Mouse (Mus musculus): Measurements from ENCODE around the gene Kif22. TPM values are rescaled to one million over a fixed set of nuclear protein-coding genes. Genes with fewer than 3 reads are reported as not detected.

The Kif22 gene
- polyA plus RNA-seq, 2 experiments from 2014 or later: 38.7 to 48.2 TPM

DNA sequence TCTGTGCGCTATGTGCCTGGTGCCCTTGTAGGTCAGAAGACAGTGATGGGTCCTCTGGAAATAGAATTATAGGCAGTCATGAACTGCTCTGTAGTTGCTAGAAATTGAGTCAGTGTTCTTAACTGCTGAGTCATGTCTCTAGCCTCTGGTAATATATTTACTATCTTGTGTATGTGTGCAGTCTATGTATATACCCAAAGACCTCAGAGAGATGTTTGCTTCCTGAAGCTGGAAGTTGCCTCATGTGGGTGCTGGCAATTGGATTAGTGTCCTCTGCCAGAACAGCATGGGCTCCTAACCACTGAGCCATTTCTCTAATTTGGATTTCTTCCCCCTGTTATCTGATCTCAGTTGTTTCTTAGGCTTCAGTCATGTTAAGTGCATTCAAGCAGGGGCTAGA is 12.1 kb downstream of the Kif22 start:
- no peak for ATAC-seq

DNA sequence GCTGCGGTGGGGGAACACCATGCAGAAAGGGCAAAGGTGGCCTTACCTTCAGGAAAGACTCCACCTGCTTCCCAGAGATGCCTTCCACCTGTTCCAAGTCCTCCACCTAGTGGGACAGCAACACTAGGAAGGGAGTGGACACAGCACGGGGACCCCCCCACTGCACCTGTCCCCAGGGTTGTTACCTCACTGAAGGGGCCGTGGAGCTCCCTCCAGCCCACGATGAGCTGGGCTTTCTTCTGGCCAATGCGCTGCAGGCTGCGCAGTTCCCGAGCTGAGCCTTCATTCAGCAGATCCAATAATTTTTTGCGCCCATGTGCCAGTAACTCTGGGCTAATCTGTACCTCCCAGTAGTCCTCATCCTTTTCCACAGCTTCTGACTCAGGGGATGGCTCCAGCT is 14.4 kb downstream of the Kif22 start:
- no peak for ATAC-seq

DNA sequence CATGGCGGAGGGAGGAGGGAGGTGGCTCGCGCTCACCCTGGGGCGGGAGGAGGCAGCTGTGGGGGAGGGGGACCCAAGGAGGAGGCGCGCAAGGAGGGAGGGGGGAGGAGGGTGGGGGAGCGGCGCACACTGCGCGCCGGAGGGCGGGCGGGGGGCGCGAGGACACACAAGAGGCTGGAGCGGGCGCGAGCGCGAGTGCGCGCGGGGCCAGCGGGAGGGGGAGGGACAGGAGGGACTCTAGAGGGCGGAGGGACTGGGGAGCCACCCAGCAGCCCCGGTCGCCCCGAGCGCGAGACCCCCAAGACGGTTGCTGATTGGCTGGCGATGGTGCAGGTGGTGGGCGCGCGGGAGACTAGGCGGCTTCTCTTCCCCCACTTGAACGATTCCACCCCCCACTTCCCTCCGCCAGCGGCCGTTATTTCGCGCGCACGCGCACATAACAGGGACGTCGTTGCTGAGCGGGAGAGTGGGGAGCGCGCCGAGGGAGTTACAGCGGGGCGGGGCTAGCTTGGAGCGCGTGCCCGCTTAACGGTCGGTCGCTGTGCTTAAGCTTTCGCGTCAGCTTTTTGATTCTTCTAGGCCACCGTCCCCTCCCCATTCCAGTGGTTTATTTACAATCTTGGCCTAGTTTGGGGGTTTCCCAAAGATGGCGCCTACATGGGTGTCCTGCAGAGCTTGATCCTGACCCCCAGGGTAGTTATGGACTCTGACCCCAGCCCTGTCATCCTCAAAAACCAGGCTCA is 15.1 kb downstream of the Kif22 start, which contains the start of gene Maz:
Gene Maz (minus strand): TSS at position 54 of the 743 bp plus-strand sequence.
- peak; percentile 64 for ATAC-seq

DNA sequence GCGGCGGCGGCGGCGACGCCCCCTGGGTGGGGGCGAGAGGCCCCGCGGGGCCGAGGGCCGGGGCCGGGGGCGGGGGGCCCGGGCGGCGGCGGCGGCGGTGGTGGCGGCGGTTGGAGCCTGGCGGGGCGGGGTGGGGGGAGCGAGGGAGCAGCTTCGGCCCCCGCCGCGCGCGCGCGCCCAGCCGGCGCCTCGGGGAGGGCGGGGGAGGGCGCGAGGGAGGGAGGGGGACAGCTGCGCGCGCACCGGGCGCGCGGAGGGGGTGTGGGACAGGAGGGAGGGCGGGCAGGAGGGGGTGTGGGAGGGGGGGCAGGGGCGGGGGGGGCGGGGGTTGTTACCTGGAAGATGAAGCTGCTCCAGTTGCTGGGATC is 15.7 kb downstream of the Kif22 start:
- no peak for ATAC-seq

DNA sequence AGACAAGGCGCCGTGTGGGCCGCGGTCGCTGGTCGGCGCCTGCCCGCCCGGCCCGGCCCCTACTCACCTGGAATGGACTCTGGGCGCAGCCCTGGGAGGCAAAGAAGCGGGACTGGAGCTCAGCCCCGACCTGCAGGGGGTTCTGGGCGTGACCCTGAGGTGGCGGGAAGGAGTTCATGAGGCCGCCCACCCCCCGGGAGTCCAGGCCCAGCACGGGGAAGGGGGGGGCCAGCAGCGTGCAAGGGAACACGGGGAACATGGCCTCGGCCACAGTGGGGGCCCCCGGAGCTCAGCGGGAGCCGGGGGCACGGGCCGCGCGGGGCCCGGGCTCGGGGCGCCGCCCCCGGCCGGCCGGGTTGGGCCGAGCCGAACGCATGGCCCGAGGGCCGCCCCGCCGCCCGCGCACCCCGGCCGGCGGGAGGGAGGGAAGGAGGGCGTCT is 16.1 kb downstream of the Kif22 start:
- peak; percentile 7 for ATAC-seq

DNA sequence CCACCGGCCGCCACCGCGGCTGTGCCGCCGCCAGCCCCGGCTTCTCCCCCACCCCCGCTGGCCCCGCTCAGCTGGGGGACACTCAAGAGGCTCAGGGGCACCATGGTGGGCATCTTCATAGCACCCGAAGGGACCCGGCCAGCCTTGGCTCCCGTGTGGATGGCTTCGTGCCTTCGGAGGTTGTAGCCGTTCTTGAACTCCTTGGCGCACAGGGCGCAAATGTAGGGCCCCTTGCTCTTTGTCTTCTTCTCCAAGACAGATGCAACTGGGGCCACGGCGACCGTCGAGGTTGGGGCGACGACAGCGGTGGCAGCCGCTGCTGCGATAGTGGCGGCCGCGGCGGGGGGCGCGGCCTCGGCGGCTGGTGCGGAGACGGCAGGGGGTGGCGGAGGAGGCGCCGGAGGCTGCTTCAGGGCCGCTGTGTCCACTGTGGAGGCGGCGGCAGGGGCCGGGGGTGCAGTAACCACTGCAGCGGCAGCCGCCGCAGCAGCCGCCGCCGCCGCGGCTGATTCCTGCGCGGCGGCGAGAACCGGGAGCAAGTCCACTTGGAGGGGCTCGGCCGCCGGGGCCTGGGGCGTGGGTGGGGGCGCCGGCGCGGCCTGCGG is 16.6 kb downstream of the Kif22 start:
- no peak for ATAC-seq

DNA sequence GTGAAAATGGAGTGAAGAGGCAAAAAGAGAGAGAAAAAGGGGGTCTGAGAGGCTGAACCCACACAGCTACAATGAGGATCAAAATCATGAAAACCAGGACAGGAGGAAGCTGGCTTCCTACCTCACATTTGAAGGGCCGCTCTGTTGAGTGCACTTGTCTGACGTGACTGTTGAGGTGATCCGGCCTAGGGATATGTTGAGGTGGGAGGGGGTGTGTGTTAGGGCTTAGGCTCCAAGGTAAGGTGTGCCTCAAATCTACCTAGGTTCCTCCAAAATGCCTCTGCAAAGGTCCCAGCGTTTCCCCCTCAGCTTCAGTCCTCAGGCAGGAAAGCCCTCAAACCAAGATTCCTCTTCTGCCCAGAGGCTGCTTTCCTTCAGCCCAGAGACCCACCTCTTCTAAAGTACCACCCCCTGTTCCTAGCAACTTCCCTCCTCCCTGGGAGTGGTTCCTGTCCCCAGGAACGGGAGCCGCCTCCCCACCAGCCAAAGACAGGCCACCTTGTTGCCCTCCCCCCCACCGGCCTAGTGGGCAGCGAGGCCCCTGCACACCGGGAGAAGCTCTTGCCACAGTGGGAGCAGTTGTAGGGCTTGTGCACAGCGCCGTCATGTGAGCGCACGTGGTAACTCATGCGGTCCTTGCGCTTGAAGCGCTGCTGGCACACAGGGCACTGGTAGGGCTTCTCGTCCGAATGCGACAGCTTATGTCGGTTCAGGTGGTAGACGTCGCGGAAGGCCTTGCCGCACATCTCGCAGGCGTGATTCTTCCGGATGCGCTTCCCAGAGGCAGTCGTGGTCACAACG is 17.3 kb downstream of the Kif22 start:
- peak; percentile 19 for ATAC-seq

DNA sequence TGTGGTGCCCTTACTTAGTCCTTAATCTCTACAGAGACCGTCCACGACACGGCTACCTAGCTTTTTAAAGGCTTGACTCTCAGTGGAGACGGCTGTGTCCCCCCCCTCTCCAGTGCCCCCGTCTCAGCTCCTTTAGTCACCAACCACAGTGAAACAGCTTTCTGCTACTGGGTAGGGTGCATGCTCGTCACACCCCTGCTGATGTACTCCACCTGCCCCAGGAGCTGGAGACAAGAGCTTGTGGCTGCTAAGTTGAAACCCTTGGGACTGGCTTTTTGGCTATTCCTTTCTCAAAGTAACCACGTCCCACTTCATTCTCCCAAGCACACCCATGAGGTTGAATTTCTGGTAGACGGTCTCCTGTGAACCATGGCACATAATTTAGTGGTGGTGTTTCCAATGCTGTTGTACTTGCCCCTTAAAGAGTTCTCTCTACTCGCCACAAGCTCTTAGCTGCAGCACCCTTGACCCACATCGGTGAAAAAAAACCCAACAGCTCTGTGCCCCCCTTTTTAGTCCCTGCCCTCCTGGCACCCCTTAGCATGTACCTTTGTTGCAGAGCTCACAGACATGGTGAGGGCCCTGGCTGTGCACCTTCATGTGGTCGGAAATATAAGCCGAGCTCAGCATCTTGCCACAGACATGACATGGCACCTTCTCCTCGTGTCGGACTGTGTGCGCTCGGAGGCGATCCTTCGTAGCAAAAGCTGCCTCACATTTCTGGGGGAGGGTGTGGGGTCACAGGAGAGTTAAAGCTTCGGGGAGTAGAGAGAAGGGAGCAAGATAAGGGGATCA is 18.2 kb downstream of the Kif22 start:
- peak; percentile 13 for ATAC-seq

DNA sequence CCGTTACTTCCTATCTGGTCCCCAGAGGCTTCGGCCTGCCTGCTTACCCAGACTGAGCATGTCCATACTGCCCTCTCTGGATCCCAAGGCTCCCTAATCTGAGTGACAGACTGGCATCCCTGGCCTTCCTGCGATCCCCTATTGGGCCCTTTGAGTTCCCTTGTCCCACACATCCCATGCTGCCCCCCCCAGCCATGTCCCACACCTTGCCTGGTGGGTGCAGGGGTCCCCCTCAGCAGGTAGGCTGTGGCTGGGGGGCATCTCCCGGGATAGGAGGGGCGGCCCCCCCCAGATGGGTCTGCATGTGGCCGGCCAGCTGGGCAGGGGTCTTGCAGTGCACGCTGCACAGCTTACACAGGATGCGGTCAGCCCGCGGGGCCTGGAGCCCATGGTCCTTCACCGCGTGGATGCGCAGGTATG is 19.0 kb downstream of the Kif22 start:
- no peak for ATAC-seq

DNA sequence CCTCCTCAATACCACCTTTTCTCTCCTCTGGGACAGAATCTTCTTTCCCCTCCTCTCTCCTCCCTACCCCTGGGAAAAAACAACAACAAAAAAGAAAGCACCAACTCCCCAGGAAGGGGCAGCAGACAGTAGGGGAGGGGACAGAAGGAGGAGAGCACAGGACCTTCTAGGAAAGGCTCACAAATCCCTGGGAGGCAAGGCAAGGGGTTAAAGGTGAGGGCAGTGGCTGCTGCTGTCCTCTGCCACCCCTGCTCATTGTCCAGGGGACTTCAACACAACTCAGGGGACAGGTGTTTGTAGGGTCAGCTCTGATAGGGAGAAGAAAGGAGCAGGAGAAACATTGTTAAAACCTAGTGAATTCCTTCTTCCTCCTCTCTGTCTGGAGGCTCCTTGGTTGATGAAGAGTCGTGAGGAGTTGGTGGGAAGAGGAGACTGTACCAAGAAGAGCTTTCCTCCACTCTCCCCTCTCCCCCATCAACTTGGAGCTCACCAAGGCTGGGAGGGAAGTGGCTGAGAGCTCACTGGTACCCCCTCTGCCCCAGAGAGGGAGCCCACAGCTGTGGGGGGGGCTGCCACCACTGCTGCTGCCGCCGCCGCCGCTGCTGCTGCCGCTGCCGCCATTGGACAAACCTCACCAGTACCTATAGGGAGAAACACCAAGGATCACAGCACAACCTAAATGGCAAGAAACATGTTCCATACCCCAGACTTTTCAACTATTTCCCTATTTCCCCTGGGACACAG is 19.6 kb downstream of the Kif22 start:
- no peak for ATAC-seq

DNA sequence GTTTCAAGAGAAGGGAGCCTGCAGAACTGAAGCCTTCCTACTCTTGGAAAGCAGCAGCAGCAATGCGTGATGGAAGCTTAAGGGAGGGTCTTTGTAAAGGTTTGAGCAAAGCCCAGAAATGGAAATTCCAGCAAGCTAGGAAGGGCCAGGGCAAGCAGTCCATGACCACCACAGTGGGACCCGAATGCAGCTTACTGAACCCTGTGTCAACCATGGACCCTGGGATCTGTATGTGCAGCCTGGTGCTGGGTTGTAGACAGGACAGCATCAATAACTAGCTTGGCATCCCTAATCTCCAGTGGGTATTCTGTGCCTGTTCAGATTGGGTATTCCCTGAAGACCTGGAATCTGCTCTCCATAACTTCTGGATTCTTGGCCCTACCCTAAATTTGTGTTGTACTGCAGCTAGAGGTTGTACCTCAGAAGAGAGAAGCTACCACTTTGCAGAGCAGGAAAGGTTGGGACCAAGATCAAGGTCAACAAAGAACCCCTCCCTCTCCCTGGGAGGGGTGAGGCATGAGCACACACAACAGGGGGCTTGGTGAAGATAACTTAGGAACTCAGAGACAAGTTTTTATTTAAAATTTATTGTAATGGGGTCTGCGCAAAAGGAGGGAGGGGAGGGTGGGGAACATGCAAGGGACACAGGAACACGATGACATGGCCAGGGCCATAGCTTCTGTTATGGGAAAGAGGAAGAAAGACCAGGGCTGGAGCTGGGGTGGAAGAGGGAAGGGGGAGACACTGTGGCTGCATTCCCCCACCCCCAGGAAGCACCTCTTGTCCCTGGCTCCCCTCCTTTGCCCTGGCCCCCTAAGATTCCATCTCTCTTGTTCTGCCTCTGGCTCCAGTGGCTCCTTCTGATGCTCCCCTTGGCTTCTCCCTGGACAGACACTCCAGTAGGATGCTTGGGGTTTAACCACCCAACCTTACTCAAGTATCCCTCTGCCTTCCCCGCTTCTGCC is 20.4 kb downstream of the Kif22 start:
- no peak for ATAC-seq

DNA sequence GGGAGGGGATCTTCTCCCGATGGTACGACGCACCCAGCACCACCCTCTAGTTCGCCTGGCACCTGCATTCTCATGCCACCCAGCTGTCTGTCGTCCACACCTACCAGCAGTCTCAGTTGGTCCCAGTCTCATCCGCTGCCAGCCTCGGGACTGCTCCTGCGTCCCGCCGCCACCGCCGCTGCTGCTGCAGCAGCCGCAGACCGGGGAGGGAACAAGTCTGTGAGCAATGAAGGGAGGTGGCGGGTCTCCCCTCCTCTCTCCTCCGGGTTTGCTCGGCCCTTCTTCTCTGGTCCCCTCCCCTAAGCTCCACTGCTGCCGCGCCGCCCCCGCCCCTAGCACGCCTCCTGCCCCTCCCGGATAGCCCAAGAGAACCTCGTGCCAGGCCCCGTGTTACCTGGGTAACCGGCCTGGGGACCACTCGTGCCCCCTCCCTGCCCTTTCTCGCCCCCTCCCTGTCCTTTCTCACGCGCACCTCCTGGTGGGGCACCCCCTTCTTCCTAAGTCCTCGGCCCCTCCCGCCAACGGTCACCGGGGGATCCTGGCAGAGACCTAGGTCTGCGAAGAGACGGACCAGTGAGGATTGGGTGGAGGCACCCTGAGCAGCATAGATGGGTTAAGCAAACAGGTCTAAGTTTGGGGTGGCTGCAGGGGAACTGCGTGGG is 21.2 kb downstream of the Kif22 start, which contains the start of the genes Gm42742 and Prrt2:
Gene Gm42742 (minus strand): TSS at position 197 of the 662 bp plus-strand sequence.
Gene Prrt2 (minus strand): TSS at position 311 of the 662 bp plus-strand sequence.
- ATAC-seq: peak; percentile 24

DNA sequence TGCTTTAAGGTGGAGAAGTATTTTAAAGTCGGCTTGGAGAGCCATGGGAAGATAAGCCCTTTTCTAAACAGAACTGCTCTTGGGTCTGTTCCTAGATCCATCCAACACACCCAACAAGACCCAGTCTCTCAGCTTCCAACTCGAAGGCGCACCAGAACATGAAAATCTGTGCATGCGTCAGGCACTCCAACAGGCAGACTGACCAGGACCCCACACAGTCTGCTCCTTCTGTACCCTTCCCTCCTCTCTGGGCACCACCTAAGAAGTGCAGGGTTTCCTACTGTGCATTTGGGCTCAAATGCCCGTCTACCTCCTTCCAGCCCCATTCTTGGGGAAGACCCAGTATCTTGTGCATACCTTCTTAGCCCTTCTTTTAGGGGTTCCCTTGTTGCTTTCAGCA is 21.8 kb downstream of the Kif22 start:
- ATAC-seq: no peak

DNA sequence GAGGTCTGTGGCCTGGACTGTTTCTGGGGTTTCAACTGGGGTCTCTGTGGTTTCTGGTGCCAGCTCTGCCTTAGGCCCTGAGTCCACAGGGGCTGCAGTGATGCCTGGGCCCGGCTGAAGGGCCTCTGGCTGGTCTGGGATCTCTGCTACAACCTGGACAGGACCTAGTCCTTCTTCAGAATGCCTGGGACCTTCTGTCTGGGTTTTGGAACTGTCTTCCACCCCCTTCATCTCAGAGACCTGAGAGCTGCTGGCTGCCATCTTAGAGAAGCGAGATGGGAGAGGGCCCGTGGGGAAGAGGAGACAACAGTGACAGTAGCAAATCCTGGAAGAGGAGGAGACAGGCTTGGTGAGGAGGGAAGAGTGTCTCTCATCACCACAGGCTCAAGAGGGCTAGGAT is 22.2 kb downstream of the Kif22 start:
- ATAC-seq: no peak

DNA sequence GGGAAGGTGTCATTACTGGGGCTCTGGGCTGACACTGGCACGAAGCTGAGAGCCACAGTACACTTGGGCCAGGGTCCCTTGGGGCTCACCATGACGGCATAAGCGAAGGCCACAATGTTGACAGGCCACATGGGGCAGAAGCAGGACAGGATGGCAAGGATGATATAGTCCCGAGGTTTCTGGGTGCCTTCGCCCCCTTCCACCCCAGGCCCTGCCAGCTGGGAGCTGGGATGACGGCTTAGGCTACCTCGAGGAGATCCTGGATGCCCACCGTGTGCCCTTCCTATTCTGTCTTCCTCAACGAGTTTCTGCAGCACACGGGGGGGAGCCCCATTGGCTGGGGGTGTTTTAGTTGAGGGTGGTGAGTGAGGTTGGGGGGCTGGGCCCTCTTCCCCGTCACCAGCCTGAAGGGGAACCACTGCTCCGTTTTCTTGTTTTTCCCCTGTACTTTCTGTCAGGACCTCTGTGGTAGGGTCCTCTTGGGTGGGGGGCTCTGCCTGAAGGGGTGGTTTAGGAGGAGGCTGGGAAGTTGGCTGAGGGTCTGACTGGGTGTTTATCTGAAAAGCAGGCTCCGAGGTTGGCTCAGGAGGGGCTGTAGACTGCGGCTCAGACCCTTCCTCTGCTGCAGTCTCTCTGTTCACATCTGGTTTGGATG is 22.8 kb downstream of the Kif22 start:
- ATAC-seq: no peak

DNA sequence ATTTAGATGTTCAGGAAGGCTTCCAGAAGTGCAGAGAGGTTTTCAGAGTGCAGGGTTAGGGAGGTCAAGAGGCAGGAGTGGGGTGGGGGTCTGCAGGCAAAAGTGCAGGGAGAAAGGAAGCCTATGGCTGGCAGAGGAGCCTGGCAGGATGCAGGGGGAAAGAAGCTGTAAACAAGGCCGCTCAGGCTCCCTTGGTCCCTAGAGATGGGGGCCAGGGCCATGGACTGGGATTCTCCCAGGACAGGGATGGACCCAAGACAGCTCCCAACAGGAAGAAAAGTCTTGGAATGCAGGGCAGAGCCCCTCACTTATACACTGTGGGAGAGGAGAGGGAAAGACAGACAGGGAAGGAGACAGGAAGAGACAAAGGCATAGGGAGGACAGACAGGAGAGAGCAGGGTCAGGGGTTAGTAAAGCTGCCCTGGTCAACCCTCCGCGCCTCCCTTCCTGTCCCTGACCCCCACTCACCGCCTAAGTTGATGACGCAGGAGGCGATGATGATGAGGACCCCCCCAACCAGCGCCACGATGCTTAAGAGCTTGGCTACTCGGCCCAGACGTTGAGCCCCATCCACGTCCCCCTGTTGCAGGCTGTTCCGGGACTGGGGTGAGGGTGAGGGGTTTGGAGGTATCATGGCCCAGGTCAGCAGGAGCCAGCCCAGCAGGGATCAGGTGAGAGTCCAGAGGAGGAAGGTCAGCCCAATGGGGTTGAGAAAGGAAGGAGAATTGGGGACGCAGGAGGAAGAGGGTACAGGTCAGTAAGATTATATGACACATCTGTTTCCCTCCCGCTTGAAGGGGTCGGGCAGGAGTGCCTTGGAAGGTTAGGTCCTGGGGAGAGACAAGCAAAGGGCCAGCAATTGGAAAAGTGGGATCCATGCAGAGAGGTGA is 23.6 kb downstream of the Kif22 start:
- no peak for ATAC-seq

DNA sequence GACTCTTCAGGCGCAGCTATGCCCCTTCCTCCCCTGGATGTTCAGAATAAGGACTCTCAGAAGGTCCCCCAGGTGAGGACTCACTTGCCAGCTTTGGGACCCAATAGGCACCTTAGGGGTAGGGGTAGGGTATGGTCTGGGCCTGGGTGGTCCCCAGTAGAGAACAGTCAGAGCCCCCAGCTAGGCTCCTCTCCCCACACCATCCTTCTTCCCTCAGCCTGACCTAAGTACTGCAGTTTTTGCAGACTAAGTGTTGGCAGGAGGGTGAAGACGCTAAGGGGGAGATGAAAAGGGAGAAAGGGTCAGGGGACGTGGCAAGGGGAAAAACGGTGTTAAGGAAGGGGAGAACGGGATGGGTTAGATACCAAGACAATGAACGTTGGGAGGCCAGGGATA is 24.3 kb downstream of the Kif22 start:
- ATAC-seq: no peak
